Mouse (Mus musculus) lung, embryonic 16.5 days (tissue): ENCODE data around the gene Ugt1a10. TPM values are rescaled to one million over a fixed set of nuclear protein-coding genes. Genes with fewer than 3 reads are reported as not detected.

Experiments used
- microRNA-seq: library from miRNA; unstranded; fragments of <30 nt; microRNA quantifications from one replicate; pipeline ENCODE4, GENCODE M21; 2016
- polyA plus RNA-seq: library from polyadenylated mRNA; unstranded; fragments of >200 nt; fragmentation: Nextera tagmentation; extraction: Ambion mirVana; gene quantifications from 2 replicates; pipeline ENCODE4 v1.2.1, GENCODE M21; 2015

The Ugt1a10 gene
- polyA plus RNA-seq, 1 experiment from 2014 or later = not detected

Small RNA genes within 50 kb of the gene (microRNA-seq; reads per million reads assigned to microRNA genes)
- not detected for gene Gm25198

Other genes with a start within 250 kb of the Ugt1a10 start
- gene Dgkd, start 202.1 kb upstream of the Ugt1a10 start, polyA plus RNA-seq = 32.9 and 33.9 TPM in 2 replicates
- 35.4 and 36.3 TPM in 2 replicates for gene Usp40, start 46.8 kb upstream of the Ugt1a10 start, polyA plus RNA-seq
- gene Ugt1a9, start 15.4 kb downstream of the Ugt1a10 start, polyA plus RNA-seq = not detected in 2 replicates
- not detected in 2 replicates for gene Ugt1a8, start 32.4 kb downstream of the Ugt1a10 start, polyA plus RNA-seq
- gene Ugt1a7c, start 39.7 kb downstream of the Ugt1a10 start, polyA plus RNA-seq = 2.3 TPM in 2 replicates
- 0.43 and 0.94 TPM in 2 replicates for gene Ugt1a6b, start 47.9 kb downstream of the Ugt1a10 start, polyA plus RNA-seq
- 3.7 and 3.9 TPM in 2 replicates for gene Ugt1a6a, start 79.4 kb downstream of the Ugt1a10 start, polyA plus RNA-seq
- not detected in 2 replicates for gene Ugt1a5, start 110.6 kb downstream of the Ugt1a10 start, polyA plus RNA-seq
- gene Ugt1a2, start 145.2 kb downstream of the Ugt1a10 start, polyA plus RNA-seq = not detected in 2 replicates
- 4.1 and 6.5 TPM in 2 replicates for gene Dnajb3, start 150.4 kb downstream of the Ugt1a10 start, polyA plus RNA-seq
- not detected in 2 replicates for gene Ugt1a1, start 156.6 kb downstream of the Ugt1a10 start, polyA plus RNA-seq
- gene Mroh2a, start 171.6 kb downstream of the Ugt1a10 start, polyA plus RNA-seq = 1.0 and 1.7 TPM in 2 replicates
- gene Hjurp, start 222.2 kb downstream of the Ugt1a10 start, polyA plus RNA-seq = 184 and 186 TPM in 2 replicates
- gene Trpm8, start 222.3 kb downstream of the Ugt1a10 start, polyA plus RNA-seq = 0.04 TPM in 1 of 2 replicates, not detected in the other